Mouse (Mus musculus): Measurements from ENCODE around the gene Adam26b. TPM values are rescaled to one million over a fixed set of nuclear protein-coding genes. Genes with fewer than 3 reads are reported as not detected.
"Not testable (repeated sequence)": the region's sequence is repeated elsewhere in the genome, so short reads cannot be mapped to it uniquely, and the experiment has no call there.

The Adam26b gene
- polyA plus RNA-seq (2015; fragmentation: Nextera tagmentation; extraction: Ambion mirVana) = not detected in 2 replicates

- H3K27ac ChIP-seq (replicated peaks); H3K36me3 ChIP-seq; H3K27me3 ChIP-seq; H3K4me1 ChIP-seq; H3K9me3 ChIP-seq; H3K4me3 ChIP-seq; H3K4me2 ChIP-seq (replicated peaks); ATAC-seq (replicated peaks); H3K9ac ChIP-seq (replicated peaks): not testable (repeated sequence)
Observed at GRCm38 (mm10) chr8:43528006-43528405, at the start of gene Adam26b. Gene Adam26b, minus strand, starts transcription at chr8:43528106.

GRCm38 (mm10) chr8:43576607-43577006 is 48.7 kb upstream of the Adam26b start, which contains the start of gene Adam26a:
Gene Adam26a, minus strand, starts transcription at chr8:43576707.
- H3K9me3 ChIP-seq; H3K27me3 ChIP-seq; ATAC-seq (replicated peaks); H3K4me3 ChIP-seq; H3K4me2 ChIP-seq (replicated peaks); H3K36me3 ChIP-seq; H3K4me1 ChIP-seq; H3K9ac ChIP-seq (replicated peaks); H3K27ac ChIP-seq (replicated peaks): not testable (repeated sequence)
- 93% methylated on average over 2 of the region's 2 CpGs for WGBS

Other genes starting within 250 kb of the Adam26b start
- not detected in 2 replicates for gene Zfp42, start 221.1 kb downstream of the Adam26b start, polyA plus RNA-seq (2015; fragmentation: Nextera tagmentation; extraction: Ambion mirVana)
- gene Adam26a, start 48.6 kb upstream of the Adam26b start, polyA plus RNA-seq (2015; fragmentation: Nextera tagmentation; extraction: Ambion mirVana) = not detected in 2 replicates
- gene Gm5346, start 99.2 kb upstream of the Adam26b start, polyA plus RNA-seq (2015; fragmentation: Nextera tagmentation; extraction: Ambion mirVana) = not detected in 2 replicates
- gene Adam34, start 181.9 kb upstream of the Adam26b start, polyA plus RNA-seq (2015; fragmentation: Nextera tagmentation; extraction: Ambion mirVana) = not detected in 2 replicates